Comparison of ENCODE assay signal across 31 mouse cellular contexts in the genomic region with DNA sequence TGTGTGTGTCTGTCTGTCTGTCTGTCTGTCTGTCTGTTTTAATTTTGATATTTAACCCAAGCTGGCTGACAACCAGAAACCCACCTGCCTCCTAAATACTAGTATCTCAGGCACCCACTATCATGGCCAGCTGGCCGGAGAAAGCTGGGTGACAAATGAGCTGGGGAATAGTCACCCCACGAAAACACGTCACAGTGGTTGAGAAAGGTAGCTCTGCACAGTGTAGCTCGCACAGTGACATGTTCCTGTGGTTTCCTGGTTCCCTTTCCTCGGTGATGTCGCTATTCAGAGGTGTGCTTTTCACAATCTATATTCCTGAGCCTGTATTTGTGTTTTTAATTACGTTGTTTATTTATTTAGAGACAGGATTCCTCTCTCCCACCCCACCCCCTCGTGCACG.
"Had no signal": no experiment of that assay in that cellular context is flagged by ENCODE, and none has a peak within 500 bp of the region (broad histone marks: within the 10 kb centered on the region; RNA-seq: fewer than 3 reads in every experiment).

No protein-coding gene starts in this region.

- ATAC-seq: hindbrain, embryonic 16.5 days; hindbrain, postnatal 0 days; inflammation-experienced regulatory T-cells, adult 6 months; intestine, embryonic 15.5 days; intestine, embryonic 16.5 days; intestine, postnatal 0 days had no signal

- DNase-seq: heart, postnatal 10 days; heart, postnatal 14 days; heart, postnatal 36 days; heart, postnatal 4 days; kidney, adult 11 months; kidney, adult 18-20 months; kidney, adult 2 months; kidney, adult 8-10 months; kidney, adult 9 months; kidney, postnatal 10 days; kidney, postnatal 4 days; layer of hippocampus, adult 9-11 months; layer of hippocampus, postnatal 36 days had no signal

- H3K9ac ChIP-seq: heart, embryonic 12.5 days; heart, embryonic 13.5 days; heart, embryonic 15.5 days; hindbrain, embryonic 12.5 days; hindbrain, embryonic 13.5 days; hindbrain, embryonic 15.5 days; intestine, embryonic 15.5 days; kidney, embryonic 15.5 days had no signal

- H3K36me3 ChIP-seq: heart, embryonic 10.5 days; heart, embryonic 12.5 days; heart, embryonic 13.5 days; heart, embryonic 15.5 days; hindbrain, embryonic 12.5 days; hindbrain, embryonic 13.5 days; hindbrain, embryonic 15.5 days; intestine, embryonic 15.5 days; kidney, embryonic 15.5 days had no signal

- H3K9me3 ChIP-seq: heart, embryonic 10.5 days; heart, embryonic 12.5 days; heart, embryonic 13.5 days; heart, embryonic 15.5 days; hindbrain, embryonic 12.5 days; hindbrain, embryonic 13.5 days; hindbrain, embryonic 15.5 days; intestine, embryonic 15.5 days; kidney, embryonic 15.5 days had no signal

- H3K4me2 ChIP-seq: heart, embryonic 11.5 days; heart, embryonic 12.5 days; heart, embryonic 13.5 days; heart, embryonic 15.5 days; hindbrain, embryonic 12.5 days; hindbrain, embryonic 13.5 days; hindbrain, embryonic 15.5 days; intestine, embryonic 15.5 days; kidney, embryonic 15.5 days had no signal

- H3K4me1 ChIP-seq: hindbrain, embryonic 15.5 days; intestine, embryonic 15.5 days had no signal

- H3K27ac ChIP-seq: heart, embryonic 10.5 days; heart, embryonic 13.5 days; heart, embryonic 15.5 days; hindbrain, embryonic 12.5 days; hindbrain, embryonic 13.5 days; hindbrain, embryonic 15.5 days; hindbrain, postnatal 0 days; intestine, embryonic 15.5 days; kidney, embryonic 15.5 days; kidney, postnatal 0 days; layer of hippocampus, adult 2 months; left cerebral cortex, adult 2 months had no signal

- H3K4me3 ChIP-seq: heart, embryonic 10.5 days; heart, embryonic 12.5 days; heart, embryonic 13.5 days; heart, embryonic 15.5 days; hindbrain, embryonic 12.5 days; hindbrain, embryonic 13.5 days; hindbrain, embryonic 15.5 days; intestine, embryonic 15.5 days; kidney, embryonic 15.5 days; layer of hippocampus, adult 2 months; left cerebral cortex, adult 2 months had no signal
